Mouse (Mus musculus) midbrain, embryonic 10.5 days (tissue): ENCODE measurements at regions not wholly inside any gene's neighbourhood (a gene's known extent, or its start where the extent isn't known, plus 50 kb on each side); places are given as distances from the start of the nearest gene placed in this dataset.
"Not testable (repeated sequence)": the region's sequence is repeated elsewhere in the genome, so short reads cannot be mapped to it uniquely, and the experiment has no call there.

Experiments
- DNase-seq: peaks from one replicate; pipeline ENCODE4 v3.0.0-alpha.2; 2017; ENCODE audit warnings: low spot score
- H3K27ac ChIP-seq: fragments of 300-500 bp; sonication (generic); replicated peaks from 2 replicates; pipeline ENCODE4 v1.5.1; 2016; ENCODE audit warnings: mild to moderate bottlenecking
- H3K27me3 ChIP-seq: fragments of 300-500 bp; sonication (generic); 2 replicates; pipeline ENCODE4 v1.6.1; 2016; ENCODE audit warnings: low read depth, mild to moderate bottlenecking; ENCODE audit not compliant: poor library complexity, severe bottlenecking
- H3K36me3 ChIP-seq: fragments of 300-500 bp; sonication (generic); 2 replicates; pipeline ENCODE4 v1.6.1; 2016; ENCODE audit warnings: mild to moderate bottlenecking, moderate library complexity
- H3K4me1 ChIP-seq: fragments of 300-500 bp; sonication (generic); 2 replicates; pipeline ENCODE4 v1.6.1; 2016
- H3K4me3 ChIP-seq: fragments of 300-500 bp; sonication (generic); 2 replicates; pipeline ENCODE4 v1.5.1; 2016; ENCODE audit warnings: mild to moderate bottlenecking, moderate library complexity
- H3K9me3 ChIP-seq: fragments of 300-500 bp; sonication (generic); replicated peaks from 2 replicates; pipeline ENCODE4 v1.6.1; 2016; ENCODE audit warnings: mild to moderate bottlenecking
- WGBS: fragments of 180-500 bp; shearing (Covaris S2); methylation state at CpG from one replicate; pipeline ENCODE4 v1.1.7; 2016; 5-methylcytosine and 5-hydroxymethylcytosine counted together

DNA sequence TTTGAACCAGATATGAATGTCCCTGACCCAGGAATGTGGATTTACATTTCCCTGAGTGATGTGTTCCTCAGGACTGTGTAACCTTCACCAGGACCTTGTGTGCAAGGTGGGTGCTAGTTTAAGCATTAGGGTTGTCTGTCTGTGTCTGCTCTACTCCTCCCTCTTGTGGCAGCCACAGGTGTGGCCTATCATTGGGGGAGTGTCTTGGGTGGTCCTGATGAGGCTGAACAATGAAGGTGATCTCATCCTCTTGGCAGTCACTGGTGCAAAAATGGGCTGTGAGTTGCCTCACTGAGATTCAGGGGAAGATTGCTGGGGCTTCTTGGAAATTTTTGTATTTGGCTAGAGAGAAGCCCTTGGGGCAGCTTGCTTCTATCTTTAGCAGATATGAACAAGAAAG lies 179.4 kb upstream of the Ube2e1 start:
- Histone ChIP-seq H3K27ac (no peak overlapping the region), H3K4me1 (no peaks in the 10 kb centered on the region), H3K9me3 (no peaks in the 10 kb centered on the region), H3K27me3 (no peaks in the 10 kb centered on the region), H3K4me3 (no peak overlapping the region), H3K36me3 (no peaks in the 10 kb centered on the region)
- DNase-seq, result no peak

DNA sequence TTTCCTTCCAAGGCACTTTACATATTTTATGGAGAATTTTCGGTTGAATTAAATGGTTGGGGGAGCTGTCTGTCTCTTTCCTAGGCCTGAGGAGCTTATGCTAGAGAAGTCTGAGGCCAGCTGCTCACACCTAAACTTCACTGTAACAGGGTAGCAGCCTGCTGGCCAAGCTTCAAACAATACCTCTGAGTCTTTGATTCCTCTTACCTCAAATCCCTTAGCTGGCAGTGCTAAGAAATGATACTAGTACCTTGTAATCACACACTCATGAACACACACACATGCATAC lies 176.6 kb upstream of the Ube2e1 start:
- Histone ChIP-seq H3K27me3 (no peaks in the 10 kb centered on the region), H3K27ac (no peak overlapping the region), H3K9me3 (no peaks in the 10 kb centered on the region), H3K4me3 (no peak overlapping the region), H3K4me1 (no peaks in the 10 kb centered on the region), H3K36me3 (no peaks in the 10 kb centered on the region)
- 65% methylated on average over 1 of the region's 1 CpGs for WGBS
- no peak for DNase-seq

DNA sequence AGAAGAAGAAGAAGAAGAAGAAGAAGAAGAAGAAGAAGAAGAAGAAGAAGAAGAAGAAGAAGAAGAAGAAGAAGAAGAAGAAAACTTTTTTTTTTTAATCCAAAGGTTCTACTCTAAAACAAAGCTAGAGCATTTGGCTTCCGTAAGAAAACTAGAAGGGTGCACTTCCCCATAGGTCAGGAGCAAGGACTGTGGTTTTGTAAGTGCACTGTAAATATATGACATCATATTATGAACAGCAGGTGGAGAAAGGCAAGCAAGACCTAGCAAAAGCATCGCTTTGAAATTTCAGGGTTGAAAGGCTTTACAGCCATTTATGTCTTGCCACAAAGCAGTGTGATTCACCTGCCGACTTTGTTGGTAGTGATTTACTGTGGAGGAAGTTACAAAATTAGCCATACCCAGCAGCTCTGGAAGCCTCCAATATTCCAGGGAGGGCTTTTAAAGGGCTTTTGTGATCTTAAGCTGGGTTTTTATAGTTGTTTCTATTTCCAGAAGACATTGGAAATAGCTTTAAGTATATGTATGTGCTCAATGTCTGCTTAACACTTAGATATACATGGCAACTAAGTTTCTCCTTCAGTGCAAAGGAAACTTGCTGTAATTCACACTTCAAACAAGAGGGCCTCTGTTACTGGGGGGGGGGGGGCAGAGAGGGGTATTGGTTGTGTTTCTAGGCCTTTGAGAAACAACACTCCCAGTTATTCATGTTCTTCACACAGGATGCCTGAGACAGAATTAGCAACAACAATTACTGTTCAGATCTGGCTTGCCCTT lies 176.1 kb upstream of the Ube2e1 start:
- Histone ChIP-seq H3K4me1 (no peaks in the 10 kb centered on the region), H3K36me3 (no peaks in the 10 kb centered on the region), H3K27me3 (no peaks in the 10 kb centered on the region), H3K4me3 (no peak overlapping the region), H3K9me3 (no peaks in the 10 kb centered on the region), H3K27ac (no peak overlapping the region)
- no peak for DNase-seq
- WGBS, result 85% methylated on average over 3 of the region's 3 CpGs

DNA sequence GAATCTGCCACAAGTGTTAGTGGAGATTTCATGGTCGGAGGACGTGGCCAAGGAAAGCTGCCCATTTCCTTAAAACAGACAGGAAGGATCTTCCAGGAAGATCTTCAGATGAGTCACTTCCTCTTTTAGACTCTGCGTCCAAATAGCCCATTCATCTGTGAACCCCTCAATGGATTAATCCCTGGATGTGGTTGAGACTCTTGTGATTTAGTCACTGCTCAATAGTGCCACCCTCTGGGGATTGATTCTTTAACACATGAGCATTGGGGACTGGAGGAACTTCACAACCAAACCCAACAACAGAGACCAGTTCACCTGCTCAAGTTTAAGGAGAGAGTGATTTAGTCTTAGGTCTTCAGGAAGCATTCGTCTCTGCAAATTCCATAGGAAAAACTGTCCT lies 174.5 kb upstream of the Ube2e1 start:
- DNase-seq, result no peak
- Histone ChIP-seq H3K4me3 (no peak overlapping the region), H3K36me3 (no peaks in the 10 kb centered on the region), H3K27me3 (no peaks in the 10 kb centered on the region), H3K4me1 (no peaks in the 10 kb centered on the region), H3K9me3 (no peaks in the 10 kb centered on the region), H3K27ac (no peak overlapping the region)
- 76% methylated on average over 4 of the region's 4 CpGs for WGBS

DNA sequence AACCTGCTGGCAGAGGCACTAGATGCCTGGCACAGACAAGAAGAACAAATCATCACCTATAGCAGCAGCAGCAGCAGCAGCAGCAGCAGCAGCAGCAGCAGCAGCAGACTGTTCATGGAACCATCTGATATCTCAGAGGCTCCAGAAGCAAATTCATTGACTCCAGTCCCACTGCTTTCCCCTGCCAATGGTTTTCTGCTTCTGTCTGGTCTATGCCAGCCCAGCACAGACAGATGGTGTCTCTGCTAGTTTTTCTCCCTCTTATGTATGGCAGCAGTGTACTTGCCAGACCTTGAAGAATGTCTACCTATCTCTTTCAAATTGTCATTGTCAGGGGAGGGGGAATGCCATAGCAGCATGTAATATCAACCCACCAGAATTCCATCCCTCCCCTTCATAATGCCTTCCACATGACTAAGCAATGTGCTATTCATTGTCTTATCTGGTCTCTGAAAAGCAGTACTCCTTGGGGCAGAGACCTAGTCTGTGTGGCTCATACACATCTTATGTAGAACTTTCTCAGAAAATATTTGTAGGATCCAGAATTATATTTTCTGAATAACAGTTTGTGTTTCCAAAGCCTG lies 168.7 kb upstream of the Ube2e1 start:
- Histone ChIP-seq H3K27ac (no peak overlapping the region), H3K36me3 (no peaks in the 10 kb centered on the region), H3K9me3 (no peaks in the 10 kb centered on the region), H3K27me3 (no peaks in the 10 kb centered on the region), H3K4me3 (no peak overlapping the region), H3K4me1 (no peaks in the 10 kb centered on the region)
- DNase-seq, result no peak

DNA sequence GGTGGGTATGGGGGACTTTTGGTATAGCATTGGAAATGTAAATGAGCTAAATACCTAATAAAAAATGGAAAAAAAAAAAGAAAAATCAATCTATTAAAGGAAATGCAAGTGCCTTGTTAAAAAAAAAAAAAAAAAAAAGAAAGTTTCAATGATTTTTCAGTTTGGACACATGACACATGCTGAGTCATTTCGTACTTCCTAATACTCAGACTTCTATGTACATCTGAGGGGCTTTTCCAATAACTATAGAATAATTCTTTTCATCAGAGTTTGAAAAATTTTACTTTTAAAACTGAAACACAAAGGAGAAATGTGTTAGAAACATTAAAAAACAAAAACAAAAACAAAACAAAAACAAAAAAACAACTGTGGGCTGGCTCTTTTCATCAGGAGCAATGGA lies 162.4 kb upstream of the Ube2e1 start:
- Histone ChIP-seq H3K27ac (no peak overlapping the region), H3K9me3 (no peaks in the 10 kb centered on the region), H3K4me3 (no peak overlapping the region), H3K36me3 (no peaks in the 10 kb centered on the region), H3K4me1 (no peaks in the 10 kb centered on the region), H3K27me3 (no peaks in the 10 kb centered on the region)
- 95% methylated on average over 1 of the region's 1 CpGs for WGBS
- no peak for DNase-seq

DNA sequence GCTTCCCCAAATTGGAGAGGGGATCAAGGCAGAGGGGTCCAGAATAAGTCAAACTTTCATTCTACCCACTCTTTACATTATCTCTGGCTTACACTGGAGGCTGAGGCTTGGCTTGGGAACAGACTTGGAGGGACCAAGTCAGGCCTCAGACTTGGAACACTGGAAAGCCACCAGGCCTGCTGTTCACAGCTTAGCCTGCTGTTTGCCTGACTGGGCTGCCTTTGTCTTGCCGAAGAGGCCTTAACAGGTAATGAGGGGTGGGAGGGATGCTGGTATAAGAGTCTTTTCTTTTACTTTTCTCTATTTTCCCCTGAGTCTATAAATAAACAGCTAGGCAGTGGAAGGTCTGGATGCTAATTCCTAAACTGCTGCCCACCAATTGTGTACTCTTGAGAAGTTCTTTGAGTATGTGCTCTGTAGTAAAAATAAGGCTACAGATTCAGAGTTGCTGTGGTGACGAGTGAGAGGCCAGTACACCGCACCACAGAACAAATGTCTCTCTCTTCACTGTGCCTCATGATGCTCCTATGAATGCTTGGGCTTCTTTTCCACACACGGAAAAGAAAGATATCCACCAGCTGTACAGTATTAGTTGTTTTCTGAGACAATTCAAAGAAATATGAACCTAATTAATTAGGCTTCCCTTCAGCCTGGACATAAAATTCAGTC lies 154.6 kb upstream of the Ube2e1 start:
- Histone ChIP-seq H3K4me1 (0 out of 2 replicates have a peak, but pooled peaks cover 3% of the 10 kb centered on the region), H3K4me3 (no peak overlapping the region), H3K9me3 (no peaks in the 10 kb centered on the region), H3K27me3 (no peaks in the 10 kb centered on the region), H3K36me3 (no peaks in the 10 kb centered on the region), H3K27ac (no peak overlapping the region)
- 55% methylated on average over 4 of the region's 4 CpGs for WGBS
- DNase-seq, result no peak

DNA sequence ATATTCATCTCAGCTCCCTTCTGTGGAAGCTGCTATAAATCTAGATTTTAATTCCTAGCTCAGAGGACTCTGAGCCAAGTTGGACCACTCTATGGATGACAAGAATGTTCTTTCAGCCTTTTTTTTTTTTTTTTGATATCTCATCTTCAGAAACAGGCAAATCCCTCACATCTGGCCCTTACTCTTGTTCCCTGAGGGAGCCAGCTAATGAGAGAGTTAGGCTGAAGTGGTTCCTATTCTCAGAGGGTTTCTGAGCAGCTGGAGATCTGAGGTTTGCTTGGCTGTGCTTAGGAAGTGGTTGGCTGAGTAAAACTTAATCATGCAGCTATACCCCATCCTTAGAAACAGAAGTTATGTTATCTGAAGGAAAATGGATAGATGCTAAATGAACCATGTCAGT lies 153.9 kb upstream of the Ube2e1 start:
- no peaks in the 10 kb centered on the region for H3K9me3 ChIP-seq
- H3K36me3 ChIP-seq, result no peaks in the 10 kb centered on the region
- H3K27me3 ChIP-seq, result no peaks in the 10 kb centered on the region
- H3K4me3 ChIP-seq, result no peak overlapping the region
- H3K27ac ChIP-seq, result no peak overlapping the region
- no peak for DNase-seq
- 0 out of 2 replicates have a peak, but pooled peaks cover 3% of the 10 kb centered on the region for H3K4me1 ChIP-seq

DNA sequence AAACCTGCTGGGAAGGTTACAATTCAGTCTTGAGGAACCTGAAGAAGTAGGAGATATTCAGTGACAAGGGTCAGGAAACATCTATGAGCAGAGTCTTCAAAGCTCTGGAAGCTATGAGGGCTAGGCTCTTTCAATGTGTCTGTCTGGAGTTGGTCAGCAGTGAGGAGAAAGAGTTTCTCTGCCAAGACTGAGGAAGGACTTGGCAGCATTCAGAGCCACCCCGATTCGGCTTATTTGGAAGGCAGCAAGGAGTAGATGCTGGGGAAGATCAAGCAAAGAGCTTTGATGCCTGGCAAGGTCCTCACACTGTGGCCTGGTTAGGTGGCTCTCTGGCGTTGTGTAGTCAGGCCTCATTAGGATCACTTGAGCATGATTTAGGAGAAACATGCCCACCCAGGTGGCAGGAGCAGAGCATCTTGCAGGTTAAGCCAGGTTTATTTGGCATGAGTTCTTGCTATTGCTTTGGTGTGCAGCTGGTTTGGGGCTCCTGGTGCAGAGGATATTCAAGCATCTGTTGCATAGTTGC lies 145.2 kb upstream of the Ube2e1 start:
- no peak for DNase-seq
- Histone ChIP-seq H3K4me3 (no peak overlapping the region), H3K27me3 (no peaks in the 10 kb centered on the region), H3K4me1 (no peaks in the 10 kb centered on the region), H3K36me3 (no peaks in the 10 kb centered on the region), H3K9me3 (no peaks in the 10 kb centered on the region), H3K27ac (no peak overlapping the region)
- 94% methylated on average over 3 of the region's 3 CpGs for WGBS

DNA sequence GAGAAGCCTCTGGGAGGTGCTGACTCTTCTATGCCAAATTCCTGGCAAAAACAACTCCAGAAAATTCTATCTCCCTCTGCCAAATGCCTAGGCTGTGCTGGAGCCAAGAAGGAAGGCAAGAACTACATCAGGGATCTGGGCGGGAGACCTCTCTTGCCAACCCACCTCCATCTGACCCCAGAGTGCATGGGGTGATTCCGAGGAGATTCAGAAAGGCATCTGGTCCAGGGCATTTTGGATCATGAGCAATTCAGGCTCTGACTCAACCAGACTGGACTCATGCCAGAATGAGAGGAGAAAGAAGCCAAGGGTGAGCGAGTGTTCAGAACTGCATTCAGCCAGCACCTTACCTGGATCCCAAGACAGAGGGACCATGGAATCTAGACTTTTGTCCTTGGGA lies 137.0 kb upstream of the Ube2e1 start:
- Histone ChIP-seq H3K4me1 (peaks cover 15% of the 10 kb centered on the region), H3K36me3 (no peaks in the 10 kb centered on the region), H3K9me3 (no peaks in the 10 kb centered on the region), H3K27ac (no peak overlapping the region), H3K27me3 (peaks cover under 1% of the 10 kb centered on the region; the same call in 1 of the 2 replicates), H3K4me3 (no peak overlapping the region)
- no peak for DNase-seq
- 89% methylated on average over 3 of the region's 3 CpGs for WGBS

DNA sequence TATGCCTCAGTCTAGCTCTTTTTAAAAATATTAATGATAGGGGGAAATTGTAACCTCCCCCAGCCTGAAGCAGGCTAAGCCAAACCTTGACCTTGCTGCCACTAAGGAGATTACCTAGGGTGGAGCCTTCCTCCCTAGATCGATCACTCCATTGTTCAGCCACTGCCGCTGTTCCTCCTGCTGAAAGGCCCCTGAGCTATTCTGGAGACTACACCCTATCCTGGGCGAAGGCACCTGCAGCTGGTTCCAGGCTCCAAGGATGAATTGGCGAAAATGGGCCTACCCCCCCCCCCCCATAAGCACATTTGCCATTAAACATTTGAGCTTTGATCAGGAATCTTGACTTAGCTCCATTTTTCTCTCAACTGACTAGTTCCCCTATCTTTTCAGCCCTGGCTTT lies 135.2 kb upstream of the Ube2e1 start:
- H3K4me1 ChIP-seq, result peaks cover 17% of the 10 kb centered on the region
- H3K27me3 ChIP-seq, DNase-seq, H3K4me3 ChIP-seq, H3K27ac ChIP-seq, H3K36me3 ChIP-seq, H3K9me3 ChIP-seq: not testable (repeated sequence)
- 56% methylated on average over 4 of the region's 4 CpGs for WGBS

DNA sequence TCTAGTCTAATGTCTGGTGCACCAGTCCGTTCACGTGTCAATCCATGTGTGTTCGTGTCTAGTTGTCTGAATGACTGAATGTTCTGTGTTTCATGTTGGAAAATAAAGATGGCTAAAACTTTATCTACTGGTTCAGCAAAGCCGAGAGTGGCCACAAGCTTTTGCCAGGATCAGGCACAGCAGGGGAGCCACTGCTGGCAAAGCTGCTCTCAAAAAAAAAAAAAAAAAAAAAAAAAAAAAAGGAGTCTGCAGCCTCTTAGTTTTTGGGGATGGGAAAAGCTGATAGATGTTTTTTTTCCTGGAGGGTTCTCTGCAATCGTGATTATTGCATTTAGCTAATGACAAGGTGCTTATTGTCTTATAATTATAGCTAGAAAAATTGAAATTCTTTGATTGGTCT lies 132.5 kb upstream of the Ube2e1 start:
- not testable (repeated sequence) for DNase-seq, H3K27me3 ChIP-seq, H3K27ac ChIP-seq, H3K36me3 ChIP-seq, H3K4me3 ChIP-seq, H3K9me3 ChIP-seq
- peaks cover 17% of the 10 kb centered on the region for H3K4me1 ChIP-seq
- 13% methylated on average over 5 of the region's 5 CpGs for WGBS

DNA sequence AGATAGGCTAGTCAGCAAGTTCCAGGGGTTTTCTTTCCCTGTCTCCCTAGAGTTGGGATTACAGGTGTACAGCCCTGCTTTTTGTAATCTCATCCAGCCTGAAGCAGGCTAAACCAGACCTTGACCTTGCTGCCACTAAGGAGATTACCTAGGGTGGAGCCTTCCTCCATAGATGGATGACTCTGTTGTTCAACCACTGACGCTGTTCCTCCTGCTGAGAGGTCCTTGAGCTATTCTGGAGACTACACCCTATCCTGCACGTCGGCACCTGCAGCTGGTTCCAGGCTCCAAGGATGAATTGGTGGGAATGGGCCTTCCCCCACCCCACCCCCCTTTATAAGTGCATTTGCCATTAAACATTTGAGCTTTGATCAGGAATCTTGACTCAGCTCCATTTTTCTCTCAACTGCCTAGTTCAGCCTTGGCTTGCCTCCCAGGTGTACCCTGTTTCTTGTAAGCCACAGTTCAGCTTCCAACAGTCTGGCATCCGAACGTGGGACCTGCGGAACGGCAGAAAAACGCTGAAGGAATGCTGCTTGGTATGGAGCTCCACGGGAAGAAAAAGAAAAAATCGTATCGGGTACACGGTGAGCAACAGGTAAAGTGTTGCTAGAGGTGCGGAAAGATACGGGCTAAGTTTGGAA lies 131.7 kb upstream of the Ube2e1 start:
- peaks cover 17% of the 10 kb centered on the region for H3K4me1 ChIP-seq
- no peaks in the 10 kb centered on the region for H3K9me3 ChIP-seq
- no peak overlapping the region for H3K4me3 ChIP-seq
- H3K27me3 ChIP-seq, result peaks cover 8% of the 10 kb centered on the region; the same call in 1 of the 2 replicates
- WGBS, result 31% methylated on average over 14 of the region's 14 CpGs
- no peak overlapping the region for H3K27ac ChIP-seq
- DNase-seq, result no peak
- no peaks in the 10 kb centered on the region for H3K36me3 ChIP-seq
